Mouse (Mus musculus) embryonic facial prominence, embryonic 11.5 days (tissue): ENCODE measurements around the gene Esrra. TPM values are rescaled to one million over a fixed set of nuclear protein-coding genes. Genes with fewer than 3 reads are reported as not detected.

Source experiments
- ATAC-seq: fragments of 200-750 bp; cut with Nextera tagmentation; replicated peaks from 2 replicates; pipeline ENCODE4 v1.8.0; 2017; ENCODE audit warnings: low read depth; ENCODE audit not compliant: insufficient number of reproducible peaks, low FRiP score, low TSS enrichment
- DNase-seq: peaks from one replicate; pipeline ENCODE4 v3.0.0-alpha.2; 2015; ENCODE audit warnings: low spot score
- H3K27ac ChIP-seq: fragments of 300-500 bp; sonication (generic); replicated peaks from 2 replicates; pipeline ENCODE4 v1.5.1; 2014; ENCODE audit warnings: mild to moderate bottlenecking, low read depth, low read length, control low read depth
- H3K27me3 ChIP-seq: fragments of 300-500 bp; sonication (generic); 2 replicates; pipeline ENCODE4 v1.6.1; 2014; ENCODE audit warnings: mild to moderate bottlenecking, low read length, moderate library complexity, mixed read lengths; ENCODE audit not compliant: control insufficient read depth, insufficient read depth
- H3K36me3 ChIP-seq: fragments of 300-500 bp; sonication (generic); replicated peaks from 2 replicates; pipeline ENCODE4 v1.6.1; 2014; ENCODE audit warnings: low read depth, mild to moderate bottlenecking, low read length, moderate library complexity, mixed read lengths; ENCODE audit not compliant: control insufficient read depth, insufficient read depth
- H3K4me1 ChIP-seq: fragments of 300-500 bp; sonication (generic); 2 replicates; pipeline ENCODE4 v1.6.1; 2014; ENCODE audit warnings: low read length, mixed read lengths; ENCODE audit not compliant: control insufficient read depth, insufficient read depth
- H3K4me2 ChIP-seq: fragments of 300-500 bp; sonication (generic); 2 replicates; pipeline ENCODE4 v1.6.1; 2014; ENCODE audit warnings: low read depth, mild to moderate bottlenecking, control low read depth, low read length, moderate library complexity
- H3K4me3 ChIP-seq: fragments of 300-500 bp; sonication (generic); 2 replicates; pipeline ENCODE4 v1.5.1; 2014; ENCODE audit warnings: low read depth, low read length, control low read depth
- H3K9ac ChIP-seq: fragments of 300-500 bp; sonication (generic); replicated peaks from 2 replicates; pipeline ENCODE4 v1.6.1; 2014; ENCODE audit warnings: mild to moderate bottlenecking, control low read depth, low read length
- H3K9me3 ChIP-seq: fragments of 300-500 bp; sonication (generic); replicated peaks from 2 replicates; pipeline ENCODE4 v1.6.1; 2016; ENCODE audit warnings: mild to moderate bottlenecking, low read length, inconsistent platforms, mixed read lengths; ENCODE audit not compliant: control insufficient read depth
- WGBS: fragments of 180-500 bp; shearing (Covaris S2); extraction: QIAGEN DNeasy Blood & Tissue Kit; methylation state at CpG from one replicate; pipeline ENCODE4 v1.1.7; 2014; 5-methylcytosine and 5-hydroxymethylcytosine counted together
- polyA plus RNA-seq: library from polyadenylated mRNA; unstranded; fragments of >200 nt; fragmentation: Nextera tagmentation; extraction: Ambion mirVana; gene quantifications from 2 replicates; pipeline ENCODE4 v1.2.1, GENCODE M21; 2014

Gene Esrra
- polyA plus RNA-seq, 1 experiment from 2014 or later: 2.7 TPM

GRCm38 (mm10) chr19:6893731-6894451 lies 27.7 kb downstream of the Esrra start:
- no peak for ATAC-seq
- no peaks in the 10 kb centered on the region for H3K9me3 ChIP-seq
- no peak for DNase-seq
- no peak overlapping the region for H3K4me2 ChIP-seq
- H3K4me1 ChIP-seq: no peaks in the 10 kb centered on the region
- no peaks in the 10 kb centered on the region for H3K27me3 ChIP-seq
- no peak overlapping the region for H3K27ac ChIP-seq
- H3K4me3 ChIP-seq: no peak overlapping the region
- H3K36me3 ChIP-seq: no peaks in the 10 kb centered on the region
- 90% methylated on average over 14 of the region's 14 CpGs for WGBS
- no peak overlapping the region for H3K9ac ChIP-seq

GRCm38 (mm10) chr19:6892512-6892911 lies 29.1 kb downstream of the Esrra start:
- ATAC-seq: no peak
- H3K9ac ChIP-seq: no peak overlapping the region
- DNase-seq: no peak
- H3K27ac ChIP-seq: no peak overlapping the region
- no peaks in the 10 kb centered on the region for H3K27me3 ChIP-seq
- no peaks in the 10 kb centered on the region for H3K36me3 ChIP-seq
- no peak overlapping the region for H3K4me3 ChIP-seq
- no peaks in the 10 kb centered on the region for H3K4me1 ChIP-seq
- H3K9me3 ChIP-seq: no peaks in the 10 kb centered on the region
- no peak overlapping the region for H3K4me2 ChIP-seq
- WGBS: 68% methylated on average over 4 of the region's 4 CpGs

- Histone ChIP-seq H3K27me3 (no peaks in the 10 kb centered on the region), H3K4me2 (no peak overlapping the region), H3K36me3 (no peaks in the 10 kb centered on the region), H3K4me3 (no peak overlapping the region), H3K9ac (no peak overlapping the region), H3K9me3 (no peaks in the 10 kb centered on the region), H3K4me1 (no peaks in the 10 kb centered on the region), H3K27ac (no peak overlapping the region)
- WGBS: 89% methylated on average over 4 of the region's 4 CpGs
- ATAC-seq: no peak
- DNase-seq: no peak
These were observed 43.6 kb downstream of the Esrra start for GRCm38 (mm10) chr19:6877965-6878364.

- DNase-seq: no peak
- no peak overlapping the region for H3K27ac ChIP-seq
- H3K4me1 ChIP-seq: no peaks in the 10 kb centered on the region
- H3K9ac ChIP-seq: no peak overlapping the region
- H3K9me3 ChIP-seq: no peaks in the 10 kb centered on the region
- H3K36me3 ChIP-seq: no peaks in the 10 kb centered on the region
- no peak overlapping the region for H3K4me2 ChIP-seq
- no peaks in the 10 kb centered on the region for H3K27me3 ChIP-seq
- no peak for ATAC-seq
- no peak overlapping the region for H3K4me3 ChIP-seq
These were observed 44.8 kb downstream of the Esrra start for GRCm38 (mm10) chr19:6876799-6877198.

- Histone ChIP-seq H3K4me3 (no peak overlapping the region), H3K9me3 (no peaks in the 10 kb centered on the region), H3K36me3 (no peaks in the 10 kb centered on the region), H3K27ac (no peak overlapping the region), H3K9ac (no peak overlapping the region), H3K4me1 (no peaks in the 10 kb centered on the region), H3K4me2 (no peak overlapping the region), H3K27me3 (no peaks in the 10 kb centered on the region)
- 84% methylated on average over 6 of the region's 6 CpGs for WGBS
- ATAC-seq (no peak), DNase-seq (no peak)
These were observed 45.8 kb downstream of the Esrra start for GRCm38 (mm10) chr19:6875834-6876233.

- Histone ChIP-seq H3K4me1 (no peaks in the 10 kb centered on the region), H3K36me3 (no peaks in the 10 kb centered on the region), H3K4me2 (no peak overlapping the region), H3K9ac (no peak overlapping the region), H3K27ac (no peak overlapping the region), H3K27me3 (no peaks in the 10 kb centered on the region), H3K9me3 (no peaks in the 10 kb centered on the region), H3K4me3 (no peak overlapping the region)
- ATAC-seq (no peak), DNase-seq (no peak)
- 88% methylated on average over 1 of the region's 1 CpGs for WGBS
These were observed 47.4 kb downstream of the Esrra start for GRCm38 (mm10) chr19:6874257-6874656.

- H3K4me2 ChIP-seq: no peak overlapping the region
- no peaks in the 10 kb centered on the region for H3K4me1 ChIP-seq
- whole genome bisulfite sequencing: 79% methylated on average over 3 of the region's 3 CpGs
- H3K36me3 ChIP-seq: no peaks in the 10 kb centered on the region
- DNase-seq: no peak
- no peak overlapping the region for H3K9ac ChIP-seq
- ATAC-seq: no peak
- no peaks in the 10 kb centered on the region for H3K27me3 ChIP-seq
- no peak overlapping the region for H3K27ac ChIP-seq
- H3K4me3 ChIP-seq: no peak overlapping the region
- H3K9me3 ChIP-seq: no peaks in the 10 kb centered on the region
These were observed 48.9 kb downstream of the Esrra start for GRCm38 (mm10) chr19:6872701-6873100.

- H3K4me1 ChIP-seq: no peaks in the 10 kb centered on the region
- peak; percentile 35 for DNase-seq
- no peak overlapping the region for H3K4me2 ChIP-seq
- no peaks in the 10 kb centered on the region for H3K9me3 ChIP-seq
- WGBS: 67% methylated on average over 5 of the region's 5 CpGs
- H3K27me3 ChIP-seq: no peaks in the 10 kb centered on the region
- no peak overlapping the region for H3K9ac ChIP-seq
- H3K36me3 ChIP-seq: no peaks in the 10 kb centered on the region
- no peak overlapping the region for H3K27ac ChIP-seq
- H3K4me3 ChIP-seq: no peak overlapping the region
- no peak for ATAC-seq
These were observed 49.9 kb downstream of the Esrra start for GRCm38 (mm10) chr19:6871574-6872271.
